In genomic region chr17:42857506-42857905, GRCm38 (mm10) we compare ENCODE assay signal across 19 mouse cellular contexts. TPM values are rescaled to one million over a fixed set of nuclear protein-coding genes. Genes with fewer than 3 reads are reported as not detected.
DNase-seq lines count a peak whose midpoint lies in the region; ATAC-seq and TF ChIP-seq lines count a peak whose summit lies in the region.
"Had no signal": no experiment of that assay in that cellular context is flagged by ENCODE, and none has a peak within 500 bp of the region (broad histone marks: within the 10 kb centered on the region; RNA-seq: fewer than 3 reads in every experiment).

No protein-coding gene starts in this region.

- 75% methylated on average over 3 of the region's 3 CpGs for WGBS in heart, postnatal 0 days
- WGBS in heart, embryonic 12.5 days = 79% methylated on average over 3 of the region's 3 CpGs

- H3K27me3 ChIP-seq in heart, postnatal 0 days (ENCODE audit: control insufficient read depth, insufficient read depth, low read length) = no peaks in the 10 kb centered on the region
- no peaks in the 10 kb centered on the region for H3K27me3 ChIP-seq in heart, embryonic 12.5 days (replicated peaks)
- H3K27me3 ChIP-seq in splenic B cell, adult 2 months (ENCODE audit: control insufficient read depth, insufficient read depth, low read length, poor library complexity, severe bottlenecking) = no peaks in the 10 kb centered on the region; the same call in 1 of the 2 replicates
- H3K27me3 ChIP-seq: embryonic facial prominence, embryonic 12.5 days; forebrain, embryonic 15.5 days; hindbrain, embryonic 13.5 days had no signal

- H3K4me1 ChIP-seq in heart, postnatal 0 days (ENCODE audit: control insufficient read depth, insufficient read depth) = peaks cover 6% of the 10 kb centered on the region; the same call in 1 of the 2 replicates
- H3K4me1 ChIP-seq in heart, embryonic 12.5 days (replicated peaks) = peaks cover 9% of the 10 kb centered on the region; the same call in 1 of the 2 replicates
- H3K4me1 ChIP-seq: embryonic facial prominence, embryonic 12.5 days; forebrain, embryonic 15.5 days; hindbrain, embryonic 13.5 days had no signal

- TF ChIP-seq EP300 in heart, postnatal 0 days (IDR thresholded peaks at IDR 0.05; ENCODE audit: low read depth) = no peak

- H3K9ac ChIP-seq in heart, postnatal 0 days (replicated peaks; ENCODE audit: low read depth, low read length) = no peak overlapping the region
- no peak overlapping the region for H3K9ac ChIP-seq in heart, embryonic 12.5 days
- H3K9ac ChIP-seq: embryonic facial prominence, embryonic 12.5 days; forebrain, embryonic 15.5 days; hindbrain, embryonic 13.5 days had no signal

- no peak overlapping the region for H3K4me3 ChIP-seq in heart, postnatal 0 days (ENCODE audit: low read depth, low read length)
- H3K4me3 ChIP-seq in heart, embryonic 12.5 days = no peak overlapping the region
- H3K4me3 ChIP-seq: embryonic facial prominence, embryonic 12.5 days; forebrain, embryonic 15.5 days; hindbrain, embryonic 13.5 days had no signal

- no peaks in the 10 kb centered on the region for H3K36me3 ChIP-seq in heart, postnatal 0 days (replicated peaks; ENCODE audit: control insufficient read depth, insufficient read depth, low read length)
- H3K36me3 ChIP-seq in heart, embryonic 12.5 days = no peaks in the 10 kb centered on the region
- no peaks in the 10 kb centered on the region for H3K36me3 ChIP-seq in splenic B cell, adult 2 months (ENCODE audit: control insufficient read depth, insufficient read depth, low read length, poor library complexity, severe bottlenecking)
- H3K36me3 ChIP-seq: embryonic facial prominence, embryonic 12.5 days; forebrain, embryonic 15.5 days; hindbrain, embryonic 13.5 days had no signal

- DNase-seq in heart, postnatal 0 days (ENCODE audit: low spot score) = no peak
- peak; percentile 43 for DNase-seq in CD4-positive helper T cell, adult 2 months (ENCODE audit: low read depth, low spot score)
- peak; percentile 43 for DNase-seq in splenic B cell, adult 2 months (ENCODE audit: low read depth, low spot score)
- no peak for DNase-seq in cerebellum, adult 9-10 months
- DNase-seq in spleen, adult 12 weeks (ENCODE audit: low spot score) = no peak
- DNase-seq: adrenal gland, adult 2 months; adrenal gland, postnatal 36 days; cerebellum, adult 11 months; cerebellum, adult 8-10 months; cerebellum, postnatal 25 days; gastrocnemius, postnatal 14 days; heart, postnatal 14 days had no signal

- H3K27ac ChIP-seq in heart, postnatal 0 days (ENCODE audit: low read depth) = 0 out of 2 replicates have a peak overlapping the region, but pooled peaks have one; percentile 17
- no peak overlapping the region for H3K27ac ChIP-seq in heart, embryonic 12.5 days (ENCODE audit: poor library complexity, severe bottlenecking)
- H3K27ac ChIP-seq: embryonic facial prominence, embryonic 12.5 days; forebrain, embryonic 15.5 days; hindbrain, embryonic 13.5 days; hindbrain, postnatal 0 days had no signal

- ATAC-seq in heart, postnatal 0 days (ENCODE audit: insufficient read depth, low read depth) = no peak
- ATAC-seq in heart, embryonic 12.5 days (ENCODE audit: insufficient number of reproducible peaks, low FRiP score) = no peak
- peak; percentile 57 for ATAC-seq in activated CD4-positive, CD25-positive, alpha-beta regulatory T cell, adult 4 months
- ATAC-seq: forebrain, embryonic 15.5 days; hindbrain, postnatal 0 days; intestine, postnatal 0 days had no signal

- no peak overlapping the region for H3K4me2 ChIP-seq in heart, postnatal 0 days (ENCODE audit: low read depth, low read length)
- H3K4me2 ChIP-seq in heart, embryonic 12.5 days = no peak overlapping the region
- H3K4me2 ChIP-seq: embryonic facial prominence, embryonic 12.5 days; forebrain, embryonic 15.5 days; hindbrain, embryonic 13.5 days had no signal

- no peaks in the 10 kb centered on the region for H3K9me3 ChIP-seq in heart, postnatal 0 days (replicated peaks; ENCODE audit: control insufficient read depth, low read length)
- H3K9me3 ChIP-seq in heart, embryonic 12.5 days (replicated peaks) = no peaks in the 10 kb centered on the region
- H3K9me3 ChIP-seq: embryonic facial prominence, embryonic 12.5 days; forebrain, embryonic 15.5 days; hindbrain, embryonic 13.5 days had no signal

- TF ChIP-seq CTCF in heart, postnatal 0 days (IDR thresholded peaks at IDR 0.05; ENCODE audit: low read depth) = no peak

RNA-seq across cellular contexts. Expression of gene Cd2ap, which starts 19.0 kb away (rescaled TPM):
- 20.2 and 24.3 TPM in 2 replicates for total RNA-seq in heart, postnatal 0 days (2014; rRNA removed; ENCODE audit: low replicate concordance)
- 11.2 and 11.6 TPM in 2 replicates for polyA plus RNA-seq in heart, postnatal 0 days (2015; fragmentation: Nextera tagmentation; extraction: Ambion mirVana)
- 20.2 and 21.8 TPM in 2 replicates for polyA plus RNA-seq in heart, embryonic 12.5 days (2016; fragmentation: Nextera tagmentation; extraction: Ambion mirVana)
- 10 to 100 TPM in 1 of 2 experiments, 1 to 10 TPM in 1; 9.1 to 12.1 TPM for polyA plus RNA-seq in activated CD4-positive, CD25-positive, alpha-beta regulatory T cell, adult 4 months (2017; shearing (Covaris generic))

Comparison
In these comparisons a context has a peak if more than half of its experiments do, and no peak if none do; other contexts are left out.
1. DNase-seq: peak in CD4-positive helper T cell, adult 2 months (single experiment) and splenic B cell, adult 2 months (single experiment); none in heart, postnatal 0 days (single experiment), cerebellum, adult 9-10 months (single experiment) and spleen, adult 12 weeks (single experiment).